Mouse (Mus musculus) MEL (cell line): ENCODE results near the gene Guca1a. TPM values are rescaled to one million over a fixed set of nuclear protein-coding genes. Genes with fewer than 3 reads are reported as not detected.
"Not testable (repeated sequence)": the region's sequence is repeated elsewhere in the genome, so short reads cannot be mapped to it uniquely, and the experiment has no call there.

Experiments
- DNase-seq: peaks from one replicate; pipeline ENCODE4 v3.0.0; 2011; ENCODE audit warnings: low read depth, low spot score
- H3K27ac ChIP-seq: 2 replicates; pipeline ENCODE4 v1.5.1; 2012; ENCODE audit warnings: low read depth, mild to moderate bottlenecking, control low read depth, low read length, moderate library complexity; ENCODE audit not compliant: control insufficient read depth
- H3K27me3 ChIP-seq, 2 experiments: fragments of 150-350 bp in 1 of 2; sonication (generic) in 1 of 2; 2 replicates each; pipeline ENCODE4 v1.6.1; 2012; ENCODE audit warnings: low read length in 2 of 2, mild to moderate bottlenecking in 2 of 2, improper control_type of control experiment in 1 of 2, moderate library complexity in 1 of 2; ENCODE audit not compliant: insufficient read depth in 2 of 2, control insufficient read depth in 1 of 2
- H3K36me3 ChIP-seq, 2 experiments: 2 replicates each; pipeline ENCODE4 v1.6.1; 2012 to 2014; ENCODE audit warnings: low read length in 2 of 2, improper control_type of control experiment in 1 of 2, inconsistent platforms in 1 of 2, mild to moderate bottlenecking in 1 of 2; ENCODE audit not compliant: insufficient read depth in 2 of 2, control insufficient read depth in 1 of 2
- H3K4me1 ChIP-seq, 2 experiments: fragments of 150-350 bp in 1 of 2; sonication (generic) in 1 of 2; 2 replicates each; pipeline ENCODE4 v1.6.1; 2012; ENCODE audit warnings: low read length in 2 of 2, improper control_type of control experiment in 1 of 2, mild to moderate bottlenecking in 1 of 2; ENCODE audit not compliant: insufficient read depth in 2 of 2, control insufficient read depth in 1 of 2
- H3K4me3 ChIP-seq, 2 experiments: fragments of 150-350 bp in 1 of 2; sonication (generic) in 1 of 2; 2 replicates each; pipeline ENCODE4 v1.5.1; 2012; ENCODE audit warnings: low read depth in 2 of 2, low read length in 2 of 2, mild to moderate bottlenecking in 2 of 2, moderate library complexity in 2 of 2, control low read depth in 1 of 2, improper control_type of control experiment in 1 of 2; ENCODE audit not compliant: control insufficient read depth in 1 of 2, insufficient read depth in 1 of 2
- H3K79me2 ChIP-seq: 2 replicates; pipeline ENCODE4 v1.6.1; 2012; ENCODE audit warnings: mild to moderate bottlenecking, low read length, moderate library complexity; ENCODE audit not compliant: control insufficient read depth, poor library complexity, insufficient read depth
- H3K9ac ChIP-seq: 2 replicates; pipeline ENCODE4 v1.6.1; 2012; ENCODE audit warnings: low read depth, mild to moderate bottlenecking, control low read depth, low read length, moderate library complexity; ENCODE audit not compliant: control insufficient read depth, poor library complexity, severe bottlenecking
- H3K9me3 ChIP-seq: fragments of 150-350 bp; sonication (generic); replicated peaks from 2 replicates; pipeline ENCODE4 v1.6.1; 2012; ENCODE audit warnings: mild to moderate bottlenecking, low read length, improper control_type of control experiment, moderate library complexity; ENCODE audit not compliant: insufficient read depth
- BHLHE40 ChIP-seq: IDR thresholded peaks from 2 replicates; pipeline ENCODE4 v1.6.1; 2012; ENCODE audit warnings: low read depth, mild to moderate bottlenecking, inconsistent platforms, low read length, improper control_type of control experiment, borderline replicate concordance
- CTCF ChIP-seq, 3 experiments: IDR thresholded peaks in 2 of 3; conservative IDR thresholded peaks in 1 of 3; 2 replicates each; pipeline ENCODE4 v1.5.1; 2011 to 2012; ENCODE audit warnings: low read length in 3 of 3, low read depth in 2 of 3, mild to moderate bottlenecking in 2 of 3, improper control_type of control experiment in 1 of 3, inconsistent platforms in 1 of 3, mixed read lengths in 1 of 3, moderate library complexity in 1 of 3; ENCODE audit not compliant: control insufficient read depth in 1 of 3, insufficient read depth in 1 of 3, poor library complexity in 1 of 3, severe bottlenecking in 1 of 3
- ELF1 ChIP-seq: IDR thresholded peaks from 2 replicates; pipeline ENCODE4 v1.6.1; 2014; ENCODE audit warnings: low read depth, mild to moderate bottlenecking, inconsistent platforms, low read length, improper control_type of control experiment, moderate library complexity
- ETS1 ChIP-seq: IDR thresholded peaks from 2 replicates; pipeline ENCODE4 v1.6.1; 2012; ENCODE audit warnings: low read depth, mild to moderate bottlenecking, inconsistent platforms, low read length, improper control_type of control experiment, moderate library complexity
- GABPA ChIP-seq: IDR thresholded peaks from 2 replicates; pipeline ENCODE4 v1.6.1; 2012; ENCODE audit warnings: low read depth, mild to moderate bottlenecking, inconsistent platforms, low read length, improper control_type of control experiment, moderate library complexity
- GATA1 ChIP-seq: IDR thresholded peaks from 2 replicates; pipeline ENCODE4 v1.6.1; 2011; ENCODE audit warnings: low read depth, low read length, improper control_type of control experiment
- MEF2A ChIP-seq: IDR thresholded peaks from 2 replicates; pipeline ENCODE4 v1.6.1; 2014; ENCODE audit warnings: low read depth, mild to moderate bottlenecking, inconsistent platforms, low read length, improper control_type of control experiment; ENCODE audit not compliant: poor library complexity, insufficient replicate concordance, severe bottlenecking; ENCODE audit errors: extremely low read depth
- MXI1 ChIP-seq: IDR thresholded peaks from 2 replicates; pipeline ENCODE4 v1.6.1; 2011; ENCODE audit warnings: mild to moderate bottlenecking, low read depth, low read length, improper control_type of control experiment
- MYC ChIP-seq: IDR thresholded peaks from 2 replicates; pipeline ENCODE4 v1.6.1; 2011; ENCODE audit warnings: low read depth, mild to moderate bottlenecking, low read length, improper control_type of control experiment, moderate library complexity
- POLR2AphosphoS5 ChIP-seq: IDR thresholded peaks from 2 replicates; pipeline ENCODE4 v1.6.1; 2012; ENCODE audit warnings: low read depth, borderline replicate concordance, mild to moderate bottlenecking, inconsistent platforms, low read length, moderate library complexity, mixed read lengths
- RAD21 ChIP-seq: IDR thresholded peaks from 2 replicates; pipeline ENCODE4 v1.6.1; 2011; ENCODE audit warnings: mild to moderate bottlenecking, low read depth, low read length, improper control_type of control experiment
- SMC3 ChIP-seq: IDR thresholded peaks from 2 replicates; pipeline ENCODE4 v1.6.1; 2011; ENCODE audit warnings: low read depth, low read length, improper control_type of control experiment
- TBP ChIP-seq: IDR thresholded peaks from 2 replicates; pipeline ENCODE4 v1.8.0; 2011; ENCODE audit warnings: low read depth, low read length, improper control_type of control experiment
- TCF12 ChIP-seq: IDR thresholded peaks from 2 replicates; pipeline ENCODE4 v1.6.1; 2014; ENCODE audit warnings: low read depth, mild to moderate bottlenecking, inconsistent platforms, low read length, improper control_type of control experiment, moderate library complexity
- UBTF ChIP-seq: IDR thresholded peaks from 2 replicates; pipeline ENCODE4 v1.6.1; 2012; ENCODE audit warnings: low read depth, mild to moderate bottlenecking, inconsistent platforms, low read length, improper control_type of control experiment, moderate library complexity, borderline replicate concordance; ENCODE audit not compliant: insufficient read depth
- ZKSCAN1 ChIP-seq: IDR thresholded peaks from 2 replicates; pipeline ENCODE4 v1.6.1; 2012; ENCODE audit warnings: low read depth, mild to moderate bottlenecking, inconsistent platforms, low read length, improper control_type of control experiment, moderate library complexity
- polyA plus RNA-seq, 2 experiments: library from polyadenylated mRNA; stranded (reverse) in 1 of 2; unstranded in 1 of 2; fragments of >175 nt in 1 of 2; fragments of >200 nt in 1 of 2; gene quantifications; 2 replicates each; pipeline versions ENCODE4 v1.2.1 to v1.2.4; 2012; ENCODE audit warnings: low replicate concordance in 2 of 2, low read depth in 1 of 2; ENCODE audit not compliant: insufficient read length in 2 of 2, insufficient read depth in 1 of 2, missing spikeins in 1 of 2
- total RNA-seq: library from RNA; depleted of rRNA; stranded (reverse); fragments of 300-350 nt; gene quantifications from 2 replicates; pipeline ENCODE4 v1.2.3, GENCODE M21; 2012

Gene Guca1a
- total and polyA plus RNA-seq, 3 experiments = 1.5 to 3.2 TPM; not detected in 1

GRCm38 (mm10) chr17:47427316-47427715, 26.9 kb upstream of the Guca1a start:
- TF ChIP-seq CTCF (IDR thresholded peaks at IDR 0.05 in 2 of 3, conservative IDR thresholded peaks at IDR 0.05 in 1 of 3; ENCODE audit: control insufficient read depth in 1 of 3, insufficient read depth in 1 of 3, low read depth in 2 of 3, low read length in 3 of 3, poor library complexity in 1 of 3, severe bottlenecking in 1 of 3) (peak; percentile 28 to 58 (median 46); a peak in 5 of 6 replicates), SMC3 (peak; percentile 33; the same call in 1 of the 2 replicates), UBTF (no peak), RAD21 (peak; percentile 28)
- Histone ChIP-seq H3K79me2 (no peaks in the 10 kb centered on the region), H3K36me3 (no peaks in the 10 kb centered on the region), H3K4me1 (no peaks in the 10 kb centered on the region; a peak in 1 of 4 replicates), H3K4me3 (no peak overlapping the region), H3K27me3 (peaks cover 0 to 2% of the 10 kb centered on the region in 2 experiments; a peak in 1 of 4 replicates), H3K9ac (no peak overlapping the region), H3K9me3 (no peaks in the 10 kb centered on the region), H3K27ac (no peak overlapping the region)
- DNase-seq = peak; percentile 13

- H3K4me3 ChIP-seq = no peak overlapping the region
- H3K27me3 ChIP-seq = peaks cover 0 to 2% of the 10 kb centered on the region in 2 experiments; a peak in 1 of 4 replicates
- no peak overlapping the region for H3K9ac ChIP-seq
- no peak overlapping the region for H3K27ac ChIP-seq
- no peaks in the 10 kb centered on the region; a peak in 1 of 4 replicates for H3K4me1 ChIP-seq
- H3K79me2 ChIP-seq = no peaks in the 10 kb centered on the region
- TF ChIP-seq MYC = no peak
- no peak for TF ChIP-seq GATA1
- no peak for TF ChIP-seq TBP
- TF ChIP-seq POLR2AphosphoS5 = no peak
- TF ChIP-seq ZKSCAN1 = no peak
- no peak for TF ChIP-seq TCF12
- no peak for TF ChIP-seq MXI1
- TF ChIP-seq GABPA = no peak
- no peak for TF ChIP-seq ELF1
- TF ChIP-seq MEF2A = no peak
- TF ChIP-seq BHLHE40 = no peak
- TF ChIP-seq ETS1 = no peak
- TF ChIP-seq CTCF (IDR thresholded peaks at IDR 0.05 in 2 of 3, conservative IDR thresholded peaks at IDR 0.05 in 1 of 3; ENCODE audit: control insufficient read depth in 1 of 3, insufficient read depth in 1 of 3, low read depth in 2 of 3, low read length in 3 of 3, poor library complexity in 1 of 3, severe bottlenecking in 1 of 3) = no peak
- TF ChIP-seq, all 39 proteins: peak for 0
- Histone ChIP-seq H3K36me3 (no peaks in the 10 kb centered on the region), H3K9me3 (no peaks in the 10 kb centered on the region)
- DNase-seq = no peak
Observed at GRCm38 (mm10) chr17:47424186-47424585, 23.8 kb upstream of the Guca1a start.

GRCm38 (mm10) chr17:47422616-47423015, 22.2 kb upstream of the Guca1a start:
- not testable (repeated sequence) for H3K36me3 ChIP-seq, H3K27ac ChIP-seq, H3K27me3 ChIP-seq, H3K9me3 ChIP-seq, H3K4me3 ChIP-seq, H3K79me2 ChIP-seq, DNase-seq, H3K9ac ChIP-seq, H3K4me1 ChIP-seq
